Mouse (Mus musculus): ENCODE measurements at regions not wholly inside any gene's neighbourhood (a gene's known extent, or its start where the extent isn't known, plus 50 kb on each side); places are given as distances from the start of the nearest gene placed in this dataset.

DNA sequence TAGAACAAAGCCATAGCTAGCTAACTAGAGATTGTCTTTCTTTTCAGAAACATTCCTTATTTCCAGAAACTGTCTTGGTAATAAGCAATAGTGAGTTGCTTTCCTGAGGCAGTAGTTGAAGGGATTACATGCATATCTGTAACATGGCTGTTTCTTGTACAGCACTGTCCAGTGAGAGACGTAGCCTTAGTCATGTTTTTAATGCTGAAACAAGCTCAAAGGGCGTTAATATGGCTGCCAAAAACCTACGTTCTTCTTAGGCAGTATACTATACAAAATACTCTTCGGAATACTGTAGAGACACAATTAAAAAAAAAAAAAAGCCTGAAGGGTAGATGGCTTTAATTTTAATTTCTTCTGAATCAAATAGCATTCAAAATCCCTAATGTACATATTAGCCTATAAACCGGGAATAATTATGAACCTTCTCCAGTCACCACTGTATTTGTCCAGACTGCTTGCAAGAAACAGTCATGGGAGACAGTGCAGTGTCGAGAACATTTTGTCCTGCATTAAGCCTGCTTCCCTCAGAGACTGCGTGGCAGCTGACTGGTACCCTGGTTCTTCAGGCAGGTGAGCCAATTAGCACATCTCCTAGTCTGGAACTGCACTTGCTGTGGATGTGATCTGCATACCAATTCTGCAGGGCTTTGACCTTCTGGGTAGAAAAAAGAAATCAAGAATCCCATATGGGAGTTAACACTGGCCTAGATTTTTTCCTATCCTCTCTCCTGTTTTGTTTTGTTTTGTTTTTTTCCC lies 854.7 kb upstream of the Stxbp6 start:
- DNase-seq (ENCODE audit: low read depth, low spot score), result no peak

Measured in 3T3-L1 (cell line).